Mouse (Mus musculus) heart, embryonic 16.5 days (tissue): Measurements from ENCODE around the gene Ralgapa1. TPM values are rescaled to one million over a fixed set of nuclear protein-coding genes. Genes with fewer than 3 reads are reported as not detected.
"Not testable (repeated sequence)": the region's sequence is repeated elsewhere in the genome, so short reads cannot be mapped to it uniquely, and the experiment has no call there.

ENCODE experiments used
- ATAC-seq: fragments of 200-750 bp; cut with Nextera tagmentation; replicated peaks from 2 replicates; pipeline ENCODE4 v1.8.0; 2017; ENCODE audit warnings: moderate number of reproducible peaks; ENCODE audit not compliant: insufficient read depth, low FRiP score; ENCODE audit errors: extremely low read depth
- H3K27ac ChIP-seq: fragments of 300-500 bp; sonication (generic); 2 replicates; pipeline ENCODE4 v1.5.1; 2014; ENCODE audit warnings: mild to moderate bottlenecking, low read length, control low read depth, moderate library complexity
- H3K27me3 ChIP-seq: fragments of 300-500 bp; sonication (generic); 2 replicates; pipeline ENCODE4 v1.6.1; 2014; ENCODE audit warnings: low read length, mixed read lengths; ENCODE audit not compliant: control insufficient read depth, insufficient read depth
- H3K36me3 ChIP-seq: fragments of 300-500 bp; sonication (generic); 2 replicates; pipeline ENCODE4 v1.6.1; 2014; ENCODE audit not compliant: control insufficient read depth, insufficient read depth
- H3K4me1 ChIP-seq: fragments of 300-500 bp; sonication (generic); 2 replicates; pipeline ENCODE4 v1.6.1; 2014; ENCODE audit warnings: low read length, mixed read lengths; ENCODE audit not compliant: control insufficient read depth, insufficient read depth
- H3K4me2 ChIP-seq: fragments of 300-500 bp; sonication (generic); 2 replicates; pipeline ENCODE4 v1.6.1; 2014; ENCODE audit warnings: low read depth, mild to moderate bottlenecking, control low read depth, low read length
- H3K4me3 ChIP-seq: fragments of 300-500 bp; sonication (generic); 2 replicates; pipeline ENCODE4 v1.5.1; 2014; ENCODE audit warnings: mild to moderate bottlenecking, control low read depth, low read length
- H3K9ac ChIP-seq: fragments of 300-500 bp; sonication (generic); 2 replicates; pipeline ENCODE4 v1.6.1; 2014; ENCODE audit warnings: low read length, control low read depth
- H3K9me3 ChIP-seq: fragments of 300-500 bp; sonication (generic); replicated peaks from 2 replicates; pipeline ENCODE4 v1.6.1; 2016; ENCODE audit warnings: low read length; ENCODE audit not compliant: control insufficient read depth
- WGBS: fragments of 180-500 bp; shearing (Covaris S2); extraction: QIAGEN DNeasy Blood & Tissue Kit; methylation state at CpG from one replicate; pipeline ENCODE4 v1.1.7; 2014; 5-methylcytosine and 5-hydroxymethylcytosine counted together
- polyA plus RNA-seq: library from polyadenylated mRNA; unstranded; fragments of >200 nt; fragmentation: Nextera tagmentation; extraction: Ambion mirVana; gene quantifications from 2 replicates; pipeline ENCODE4 v1.2.1, GENCODE M21; 2015

Gene Ralgapa1
- polyA plus RNA-seq, 1 experiment from 2014 or later = 14.2 TPM

DNA sequence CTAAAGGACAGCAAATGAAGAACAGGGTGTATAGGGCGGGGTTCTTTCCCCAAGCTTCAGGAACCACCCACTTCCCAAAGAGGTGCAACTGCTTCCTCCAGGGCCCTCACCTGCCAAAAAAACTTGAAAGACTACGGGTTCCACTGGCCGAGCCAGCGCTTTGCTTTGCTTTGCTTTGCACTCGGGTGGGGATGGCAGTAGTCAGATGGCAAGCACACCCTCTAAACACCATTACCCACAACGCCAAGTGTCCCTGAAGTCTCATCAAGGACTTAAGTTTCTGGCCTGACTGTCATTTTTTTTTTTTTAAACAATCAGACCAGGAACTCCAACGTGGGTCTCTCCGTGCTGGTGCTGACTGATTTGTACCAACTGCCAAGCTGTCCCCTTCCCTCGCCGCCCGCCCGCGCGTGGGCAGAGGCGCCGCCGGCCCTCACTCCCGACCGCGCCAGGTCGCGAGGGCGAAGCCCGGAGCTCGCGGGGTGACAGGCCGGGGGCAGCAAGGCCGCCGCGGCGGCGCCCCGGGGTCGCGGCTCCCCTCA is 777 bp downstream of the Ralgapa1 start:
- peak; percentile 17; the same call in 1 of the 2 replicates for ATAC-seq
- Histone ChIP-seq H3K9ac (peak overlapping the region; percentile 97), H3K4me2 (peak overlapping the region; percentile 84), H3K27me3 (no peaks in the 10 kb centered on the region), H3K36me3 (no peaks in the 10 kb centered on the region), H3K4me1 (peaks cover 7% of the 10 kb centered on the region), H3K4me3 (peak overlapping the region; percentile 92), H3K9me3 (no peaks in the 10 kb centered on the region), H3K27ac (peak overlapping the region; percentile 97)
- 1% methylated on average over 35 of the region's 35 CpGs for WGBS

DNA sequence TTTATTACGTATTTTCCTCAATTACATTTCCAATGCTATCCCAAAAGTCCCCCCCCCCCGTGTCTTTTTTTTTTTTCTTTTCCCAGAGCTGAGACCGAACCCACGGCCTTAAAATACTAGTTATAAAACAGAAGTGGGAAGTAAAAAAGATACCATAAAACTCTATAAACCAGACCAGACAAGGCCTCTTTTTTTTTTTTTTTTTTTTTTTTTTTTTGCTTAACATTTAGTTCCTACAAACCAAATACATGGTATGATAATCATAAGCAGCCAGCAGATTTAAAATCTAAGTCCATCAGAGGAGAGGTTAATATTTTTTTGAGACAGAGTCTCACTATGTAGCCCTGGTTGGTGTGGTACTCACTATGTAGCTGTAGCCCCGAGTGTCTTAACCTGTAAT is 4.5 kb downstream of the Ralgapa1 start:
- Histone ChIP-seq H3K36me3 (no peaks in the 10 kb centered on the region), H3K27me3 (no peaks in the 10 kb centered on the region)
- WGBS = 90% methylated on average over 5 of the region's 5 CpGs

DNA sequence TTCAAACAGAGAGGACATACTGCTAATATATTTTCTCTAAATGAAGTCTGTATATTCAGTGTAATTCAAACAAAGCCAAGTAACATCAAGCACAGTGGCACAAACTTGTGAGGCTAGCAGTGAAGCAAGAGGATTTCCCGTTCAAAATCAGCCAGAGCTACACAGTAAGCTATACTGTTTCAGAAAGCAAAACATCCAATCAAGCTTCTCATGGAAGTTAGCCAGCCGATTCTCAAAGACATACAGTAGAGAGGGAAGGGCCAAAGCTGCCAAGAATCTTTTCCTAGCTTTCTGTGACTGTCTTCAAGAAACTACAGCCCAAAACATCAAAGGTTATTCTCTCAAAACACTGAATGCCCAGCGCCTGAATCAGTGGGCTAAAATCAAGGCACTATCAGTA is 15.9 kb downstream of the Ralgapa1 start:
- ATAC-seq = no peak
- Histone ChIP-seq H3K4me1 (peaks cover 7% of the 10 kb centered on the region; the same call in 1 of the 2 replicates), H3K27me3 (no peaks in the 10 kb centered on the region), H3K36me3 (no peaks in the 10 kb centered on the region), H3K9me3 (no peaks in the 10 kb centered on the region), H3K4me3 (no peak overlapping the region), H3K4me2 (no peak overlapping the region), H3K9ac (no peak overlapping the region), H3K27ac (peak overlapping the region; percentile 40; the same call in 1 of the 2 replicates)
- 28% methylated on average over 3 of the region's 3 CpGs for WGBS

More for the DNA sequence above, 4.5 kb downstream of the Ralgapa1 start:
- ATAC-seq = no peak
- Histone ChIP-seq H3K27ac (no peak overlapping the region), H3K9me3 (no peaks in the 10 kb centered on the region), H3K4me3 (no peak overlapping the region), H3K4me1 (peaks cover 7% of the 10 kb centered on the region), H3K4me2 (no peak overlapping the region), H3K9ac (no peak overlapping the region)

DNA sequence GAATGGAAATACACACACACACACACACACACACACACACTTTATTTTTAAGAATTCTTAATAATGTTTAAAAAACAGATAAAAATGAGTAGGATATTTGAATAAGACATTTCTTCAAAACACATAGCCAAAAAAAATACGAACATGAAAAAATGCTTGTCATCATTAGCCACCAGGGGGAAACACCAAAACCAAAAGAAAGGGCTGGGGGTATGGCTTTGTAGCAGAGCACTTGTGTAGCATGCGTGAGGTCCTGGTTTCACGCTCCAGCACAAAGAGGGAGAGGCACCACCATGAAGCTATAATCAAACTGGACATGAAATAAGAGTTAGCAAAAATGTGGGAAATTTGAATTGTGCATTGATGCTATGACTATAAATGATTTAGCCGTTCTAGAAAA is 19.8 kb downstream of the Ralgapa1 start:
- Histone ChIP-seq H3K27ac (no peak overlapping the region), H3K36me3 (no peaks in the 10 kb centered on the region; the same call in 1 of the 2 replicates), H3K4me3 (no peak overlapping the region), H3K9me3 (no peaks in the 10 kb centered on the region), H3K4me1 (peaks cover 6% of the 10 kb centered on the region; the same call in 1 of the 2 replicates), H3K9ac (no peak overlapping the region), H3K4me2 (no peak overlapping the region), H3K27me3 (no peaks in the 10 kb centered on the region)
- no peak for ATAC-seq
- WGBS = 86% methylated on average over 4 of the region's 4 CpGs

DNA sequence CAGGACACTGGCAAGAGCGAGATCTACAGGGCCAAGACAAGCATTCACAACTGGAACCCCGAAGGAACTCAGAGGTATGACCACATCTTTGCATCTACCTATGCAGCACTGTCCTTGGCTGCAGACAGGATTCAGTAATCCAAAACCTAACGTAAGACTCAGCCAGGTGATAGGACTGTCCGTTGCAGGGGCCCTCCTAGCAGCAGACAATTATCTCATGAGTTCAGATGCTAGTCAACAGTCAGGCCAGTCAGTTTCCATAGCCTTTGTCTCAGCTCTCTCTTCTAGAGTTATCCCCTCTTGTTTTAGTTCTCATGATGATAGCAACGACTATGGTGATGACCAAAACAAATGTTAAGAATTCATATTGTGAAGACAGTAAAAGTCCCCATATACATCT is 20.8 kb downstream of the Ralgapa1 start:
- H3K4me1 ChIP-seq = peaks cover under 1% of the 10 kb centered on the region; the same call in 1 of the 2 replicates
- ATAC-seq = no peak
- H3K4me2 ChIP-seq = no peak overlapping the region
- H3K9ac ChIP-seq = no peak overlapping the region
- 72% methylated on average over 5 of the region's 5 CpGs for WGBS
- H3K27ac ChIP-seq = no peak overlapping the region
- no peak overlapping the region for H3K4me3 ChIP-seq
- no peaks in the 10 kb centered on the region for H3K27me3 ChIP-seq
- H3K36me3 ChIP-seq = no peaks in the 10 kb centered on the region; the same call in 1 of the 2 replicates
- H3K9me3 ChIP-seq = no peaks in the 10 kb centered on the region

DNA sequence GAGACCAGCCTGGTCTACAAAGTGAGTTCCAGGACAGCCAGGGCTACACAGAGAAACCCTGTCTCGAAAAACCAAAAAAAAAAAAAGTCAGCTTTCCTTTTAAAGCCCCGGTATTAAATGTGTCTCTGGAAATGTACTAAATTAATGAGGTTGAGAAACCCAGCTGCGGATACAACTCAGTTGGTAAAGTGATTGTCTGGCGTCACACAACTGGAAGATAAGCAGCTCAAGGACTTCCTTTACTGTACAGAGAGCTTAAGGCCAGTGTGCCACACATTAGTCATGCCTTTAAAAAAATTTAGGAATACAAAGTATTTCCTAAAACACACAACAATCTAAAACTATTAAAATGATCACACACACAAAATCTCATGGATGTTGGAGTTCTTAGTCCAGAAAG is 22.2 kb downstream of the Ralgapa1 start:
- 72% methylated on average over 4 of the region's 4 CpGs for WGBS
- no peaks in the 10 kb centered on the region for H3K27me3 ChIP-seq
- no peak overlapping the region for H3K27ac ChIP-seq
- H3K9me3 ChIP-seq = no peaks in the 10 kb centered on the region
- peaks cover 4% of the 10 kb centered on the region for H3K36me3 ChIP-seq
- no peak overlapping the region for H3K9ac ChIP-seq
- H3K4me2 ChIP-seq = no peak overlapping the region
- H3K4me1 ChIP-seq = no peaks in the 10 kb centered on the region
- no peak for ATAC-seq
- no peak overlapping the region for H3K4me3 ChIP-seq

DNA sequence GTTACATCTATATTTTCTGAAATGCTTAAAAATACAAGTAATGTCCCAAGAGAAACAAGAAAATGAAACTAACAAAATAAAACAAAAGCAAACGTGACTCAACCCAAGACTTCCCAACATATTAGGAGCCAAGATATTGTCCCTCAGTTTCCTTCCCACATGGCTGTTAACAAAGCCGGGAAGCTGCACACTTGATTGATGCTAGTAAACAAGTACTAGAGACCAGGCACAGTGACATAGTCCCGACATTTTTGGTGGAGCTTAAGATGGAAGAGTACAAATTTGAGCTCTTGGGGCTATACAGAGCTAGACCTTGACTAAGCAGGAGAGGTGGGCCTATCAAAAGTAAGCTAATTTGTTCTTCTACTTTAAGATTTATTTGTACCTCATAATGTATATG is 23.9 kb downstream of the Ralgapa1 start:
- no peaks in the 10 kb centered on the region for H3K4me1 ChIP-seq
- no peak overlapping the region for H3K9ac ChIP-seq
- no peaks in the 10 kb centered on the region for H3K9me3 ChIP-seq
- no peak for ATAC-seq
- WGBS = 72% methylated on average over 3 of the region's 3 CpGs
- no peaks in the 10 kb centered on the region for H3K27me3 ChIP-seq
- H3K27ac ChIP-seq = peak overlapping the region; percentile 52; the same call in 1 of the 2 replicates
- no peak overlapping the region for H3K4me2 ChIP-seq
- peaks cover 4% of the 10 kb centered on the region for H3K36me3 ChIP-seq
- H3K4me3 ChIP-seq = no peak overlapping the region

DNA sequence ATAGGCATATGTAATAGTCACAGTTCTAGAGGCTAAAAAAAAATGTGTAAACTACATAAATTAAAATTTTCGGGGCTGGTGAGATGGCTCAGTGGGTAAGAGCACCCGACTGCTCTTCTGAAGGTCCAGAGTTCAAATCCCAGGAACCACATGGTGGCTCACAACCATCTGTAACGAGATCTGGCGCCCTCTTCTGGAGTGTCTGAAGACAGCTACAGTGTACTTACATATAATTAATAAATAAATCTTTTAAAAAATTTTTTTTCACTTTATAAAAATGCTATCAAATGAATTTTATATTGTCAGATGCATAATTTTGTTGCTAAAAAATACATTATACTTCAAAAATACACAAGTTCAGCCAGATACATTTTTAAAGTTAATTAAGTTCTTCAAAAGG is 26.5 kb downstream of the Ralgapa1 start:
- 83% methylated on average over 4 of the region's 4 CpGs for WGBS
- ATAC-seq = not testable (repeated sequence)

DNA sequence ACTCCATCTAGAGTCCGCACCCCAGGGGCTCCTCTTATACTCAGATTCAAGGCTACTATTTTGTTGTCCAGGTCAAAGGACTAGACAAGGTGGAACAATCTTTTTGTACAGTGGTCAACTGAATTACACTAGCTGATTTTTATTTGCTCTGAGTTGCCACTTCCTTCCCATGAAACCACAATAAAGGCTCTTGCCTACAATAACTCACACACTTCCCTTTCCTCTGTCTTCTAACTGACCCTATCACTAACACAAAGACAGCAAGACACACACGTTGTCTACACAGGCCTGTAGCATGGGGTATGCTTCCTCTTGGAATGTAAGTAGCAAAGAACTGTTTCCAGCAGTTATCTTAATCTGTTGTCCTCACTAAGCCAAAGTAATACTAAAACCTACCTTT is 35.7 kb downstream of the Ralgapa1 start:
- Histone ChIP-seq H3K27ac (no peak overlapping the region), H3K4me3 (no peak overlapping the region), H3K36me3 (peaks cover 20% of the 10 kb centered on the region), H3K4me1 (no peaks in the 10 kb centered on the region), H3K4me2 (no peak overlapping the region), H3K9ac (no peak overlapping the region), H3K27me3 (no peaks in the 10 kb centered on the region), H3K9me3 (no peaks in the 10 kb centered on the region)
- WGBS = 74% methylated on average over 2 of the region's 2 CpGs
- no peak for ATAC-seq

More for the DNA sequence above, 26.5 kb downstream of the Ralgapa1 start:
- H3K4me2 ChIP-seq, H3K27me3 ChIP-seq, H3K4me1 ChIP-seq, H3K36me3 ChIP-seq, H3K4me3 ChIP-seq, H3K9ac ChIP-seq, H3K9me3 ChIP-seq, H3K27ac ChIP-seq: not testable (repeated sequence)
